Mouse (Mus musculus) spleen, adult 12 weeks (tissue): ENCODE data around the gene Gal3st3.
"Not testable (repeated sequence)": the region's sequence is repeated elsewhere in the genome, so short reads cannot be mapped to it uniquely, and the experiment has no call there.

Experiments
- DNase-seq: peaks from one replicate; pipeline ENCODE4 v3.0.0; 2022; ENCODE audit warnings: low spot score

Gal3st3 gene

DNA sequence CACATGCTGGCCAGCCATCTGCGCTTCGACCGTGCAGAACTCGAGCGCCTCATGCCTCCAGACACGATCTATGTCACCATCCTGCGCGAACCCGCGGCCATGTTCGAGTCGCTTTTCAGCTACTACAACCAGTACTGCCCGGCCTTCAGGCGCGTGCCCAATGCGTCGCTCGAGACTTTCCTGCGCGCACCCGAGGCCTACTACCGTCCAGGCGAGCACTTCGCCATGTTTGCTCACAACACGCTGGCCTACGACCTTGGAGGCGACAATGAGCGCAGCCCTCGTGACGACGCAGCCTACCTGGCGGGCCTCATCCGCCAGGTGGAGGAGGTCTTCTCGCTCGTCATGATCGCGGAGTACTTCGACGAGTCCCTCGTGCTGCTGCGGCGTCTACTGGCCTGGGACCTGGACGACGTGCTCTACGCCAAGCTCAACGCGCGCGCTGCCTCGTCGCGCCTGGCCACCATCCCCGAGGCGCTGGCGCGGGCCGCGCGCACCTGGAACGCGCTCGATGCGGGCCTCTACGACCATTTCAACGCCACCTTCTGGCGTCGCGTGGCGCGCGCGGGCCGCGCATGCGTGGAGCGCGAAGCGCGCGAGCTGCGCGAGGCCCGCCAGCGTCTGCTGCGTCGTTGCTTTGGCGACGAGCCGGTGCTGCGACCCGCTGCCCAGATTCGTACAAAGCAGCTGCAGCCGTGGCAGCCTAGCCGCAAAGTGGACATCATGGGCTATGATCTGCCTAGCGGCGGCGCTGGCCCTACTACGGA, 9.0 kb downstream of the Gal3st3 start:
- no peak for DNase-seq

DNA sequence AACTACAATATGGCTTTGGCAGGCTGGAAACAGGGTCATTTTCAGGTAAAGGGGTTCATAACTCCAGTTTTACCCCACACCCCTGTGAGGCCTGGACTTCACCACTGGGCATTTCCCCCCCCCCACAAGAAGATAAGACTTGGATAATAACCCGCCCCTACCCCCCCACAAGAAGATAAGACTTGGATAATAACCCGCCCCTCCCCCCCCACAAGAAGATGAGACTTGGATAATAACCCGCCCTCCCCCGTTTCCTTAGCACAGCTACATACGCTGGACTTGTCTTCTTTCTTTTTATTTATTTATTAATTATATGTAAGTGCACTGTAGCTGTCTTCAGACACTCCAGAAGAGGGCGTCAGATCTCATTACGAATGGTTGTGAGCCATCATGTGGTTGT, 10.9 kb downstream of the Gal3st3 start:
- no peak for DNase-seq

DNA sequence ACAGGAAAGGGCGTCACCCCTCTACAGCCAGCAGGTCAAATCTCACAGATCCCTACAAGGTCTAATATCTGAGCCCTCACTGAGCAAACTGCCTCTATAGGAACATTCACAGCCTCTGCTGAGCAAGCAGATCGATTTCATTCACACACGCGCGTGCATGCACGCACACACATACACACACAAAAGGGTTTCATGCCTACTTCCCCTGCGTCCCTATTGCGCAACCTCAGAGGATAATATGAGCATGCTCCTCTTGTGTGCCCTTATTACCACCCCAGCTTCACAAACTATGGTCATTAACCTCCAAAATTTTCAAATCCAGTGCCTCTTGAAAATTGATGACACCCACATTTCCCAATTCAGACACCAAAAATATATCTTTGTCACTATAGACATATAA, 15.1 kb downstream of the Gal3st3 start:
- no peak for DNase-seq

DNA sequence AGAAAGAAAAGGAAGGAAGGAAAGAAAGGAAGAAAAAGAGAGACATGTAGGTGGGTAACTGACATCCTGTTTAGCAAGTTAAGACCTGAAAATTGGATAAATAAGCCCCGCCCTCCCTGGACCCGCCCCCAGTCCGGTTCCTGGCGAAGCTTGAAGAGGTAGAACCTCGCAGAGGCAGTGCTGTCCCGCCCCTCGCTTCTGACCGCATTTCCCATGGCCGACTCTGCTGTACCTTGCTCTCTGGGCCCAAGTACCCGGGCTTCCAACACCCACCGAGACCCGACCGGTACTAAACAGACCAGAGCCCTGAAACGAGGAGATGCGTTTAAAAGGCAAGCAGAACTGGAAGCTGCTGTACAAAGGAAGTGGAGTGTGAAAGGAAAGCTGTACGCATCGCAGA, 25.7 kb downstream of the Gal3st3 start:
- DNase-seq, result no peak

DNA sequence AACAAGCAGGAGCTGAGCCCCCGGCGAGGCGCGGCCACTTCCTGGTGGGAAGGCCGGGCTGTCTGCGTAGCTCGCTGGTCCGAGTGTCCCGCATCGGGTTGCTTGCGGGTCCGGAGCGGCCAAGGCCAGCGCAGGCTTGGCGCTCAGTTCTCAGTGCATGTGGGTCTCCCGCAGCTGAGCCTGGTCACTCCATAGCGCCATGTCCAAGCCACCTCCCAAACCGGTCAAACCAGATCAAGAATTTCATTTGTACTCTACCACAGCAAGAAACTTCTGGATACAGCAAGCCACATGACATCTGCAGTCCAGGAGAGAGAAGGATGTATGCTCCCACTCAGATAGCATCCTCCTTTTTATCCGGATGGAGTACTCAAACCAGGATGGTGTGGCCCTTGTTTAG, 29.8 kb downstream of the Gal3st3 start:
- DNase-seq, result no peak

DNA sequence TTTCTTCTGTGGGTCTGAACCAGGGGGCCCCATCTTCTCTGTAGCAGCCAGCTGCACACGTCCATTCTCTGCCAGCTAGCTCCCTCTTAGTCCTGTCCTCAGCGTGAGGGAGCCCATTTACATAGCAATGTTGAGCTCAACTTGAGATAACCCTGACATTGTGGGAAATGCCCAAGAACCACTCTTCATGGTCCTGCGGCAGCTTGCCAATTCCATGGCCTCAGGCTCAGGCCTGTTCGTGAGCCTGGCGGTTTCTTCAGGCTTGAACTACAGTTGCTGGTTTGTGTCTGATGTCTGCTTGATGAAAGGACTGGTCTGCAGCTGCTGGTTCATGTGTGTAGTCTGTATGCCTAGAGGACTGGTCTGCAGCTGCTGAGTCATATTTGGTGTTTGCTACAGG, 36.6 kb downstream of the Gal3st3 start:
- no peak for DNase-seq

DNA sequence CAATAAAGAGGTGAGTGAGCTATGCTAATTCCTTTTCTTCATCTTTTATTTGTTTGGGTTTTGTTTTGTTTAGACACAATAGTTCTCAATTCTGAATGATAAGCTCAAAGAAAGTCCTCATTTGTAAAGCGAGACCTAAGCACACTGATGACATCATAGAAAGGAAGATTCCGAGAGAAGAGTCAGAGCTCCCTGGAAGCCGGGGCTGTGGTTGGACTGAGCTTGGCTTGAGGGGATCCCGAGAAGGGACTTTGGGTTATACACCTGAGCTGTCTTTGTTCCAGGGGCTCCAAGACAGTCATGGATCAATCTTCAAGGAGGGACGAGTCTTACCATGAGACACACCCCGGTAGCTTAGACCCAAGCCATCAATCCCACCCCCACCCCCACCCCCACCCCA, 37.3 kb downstream of the Gal3st3 start, which contains the start of gene Catsper1:
Catsper1 (plus strand) TSS at position 301 of the 400 bp plus-strand sequence.
- no peak for DNase-seq

DNA sequence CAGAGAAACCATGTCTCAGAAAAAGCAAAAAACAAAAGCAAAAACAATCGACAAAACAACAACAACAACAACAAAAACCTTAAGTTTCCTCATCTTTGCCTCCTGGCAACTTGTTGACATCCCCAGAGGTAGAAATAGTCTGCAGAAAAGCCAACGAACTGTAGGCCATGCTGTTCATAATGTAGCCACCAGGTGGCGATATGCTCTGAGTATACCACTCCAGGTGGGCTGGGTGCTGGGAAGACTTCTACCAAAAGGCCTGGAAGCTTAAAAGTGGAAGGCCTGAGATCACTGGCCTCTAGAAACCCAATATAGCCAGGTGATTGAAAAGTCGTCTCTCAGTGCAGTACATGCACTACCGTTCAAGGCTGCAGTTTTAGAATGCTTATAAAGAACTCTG, 39.8 kb downstream of the Gal3st3 start:
- peak; percentile 54 for DNase-seq

DNA sequence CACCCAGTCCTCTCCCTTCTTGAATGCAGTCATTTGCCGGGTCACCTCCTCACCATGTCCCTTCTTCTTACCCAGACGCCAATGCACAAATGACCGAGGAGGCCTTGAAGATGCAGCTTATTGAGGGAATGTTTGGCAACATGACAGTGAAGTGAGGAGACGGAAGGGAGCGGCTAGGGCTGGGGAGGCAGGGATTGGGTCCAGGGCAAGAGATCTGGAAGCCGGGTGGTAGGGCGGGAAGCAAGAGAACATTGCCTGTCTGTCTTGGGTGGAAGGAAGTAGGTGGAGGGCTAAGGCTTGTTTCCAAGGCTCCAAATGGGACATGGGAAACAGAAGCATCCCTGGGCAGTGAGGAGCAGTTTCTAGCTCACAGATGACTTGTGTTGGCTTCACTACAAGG, 43.2 kb downstream of the Gal3st3 start:
- no peak for DNase-seq

DNA sequence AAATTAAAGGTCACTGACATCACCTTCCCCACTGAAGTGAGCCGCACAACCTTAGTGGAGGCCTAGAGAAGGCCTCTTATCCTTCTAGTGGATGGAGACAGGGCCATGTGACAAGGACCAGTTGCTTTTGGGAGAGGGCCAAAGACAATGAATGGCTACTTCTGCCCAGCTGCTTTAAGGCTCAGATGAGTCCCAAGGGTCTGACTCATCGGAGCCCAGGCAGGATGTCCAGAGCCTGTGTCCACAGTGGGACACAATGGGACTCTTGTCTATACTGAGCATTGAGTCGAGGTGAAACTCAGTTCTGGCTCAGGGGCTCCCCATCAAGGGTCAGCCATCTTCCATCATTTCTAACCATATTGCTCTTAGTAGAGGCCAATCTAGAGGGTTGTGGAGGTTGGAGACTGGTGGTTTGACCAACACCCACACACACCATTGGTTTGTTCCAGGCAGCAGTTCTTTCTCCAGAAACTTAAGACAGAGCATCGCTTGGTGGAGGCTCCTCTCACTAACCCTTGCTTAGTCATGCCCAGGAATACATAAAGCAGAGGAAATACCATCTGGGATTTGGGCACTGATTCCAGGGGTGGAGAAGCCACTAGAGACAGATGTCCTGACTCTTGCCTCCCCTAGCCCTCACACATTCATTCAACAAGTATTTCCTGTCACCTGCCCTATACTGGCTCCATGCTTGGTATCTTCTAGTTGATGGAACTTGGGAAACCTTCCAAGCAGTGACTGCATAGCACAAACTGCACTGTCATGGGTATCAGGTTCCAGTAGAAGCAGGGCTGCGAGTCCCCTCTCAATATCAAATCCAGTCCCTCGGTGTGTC, 47.4 kb downstream of the Gal3st3 start:
- no peak for DNase-seq

DNA sequence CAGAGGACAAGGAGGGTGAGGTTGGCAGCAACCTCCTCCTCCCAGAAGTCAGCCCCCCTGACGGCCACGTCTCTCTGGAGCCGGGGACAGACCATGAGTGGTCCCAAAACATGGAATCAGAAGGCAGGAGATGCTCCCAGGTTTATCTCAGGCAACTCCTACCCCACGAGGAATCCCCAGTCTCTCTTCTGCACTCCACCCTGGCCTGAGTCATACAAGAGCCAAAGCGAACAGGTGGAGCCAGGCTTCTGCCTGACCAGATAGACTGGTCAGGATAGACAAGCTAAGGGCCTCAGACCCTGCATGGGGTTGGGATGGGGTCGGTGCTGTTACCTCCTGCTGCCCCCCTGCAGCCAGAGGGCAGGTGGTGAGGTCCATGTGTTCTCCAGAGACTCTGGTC, 49.9 kb downstream of the Gal3st3 start:
- DNase-seq, result no peak

DNA sequence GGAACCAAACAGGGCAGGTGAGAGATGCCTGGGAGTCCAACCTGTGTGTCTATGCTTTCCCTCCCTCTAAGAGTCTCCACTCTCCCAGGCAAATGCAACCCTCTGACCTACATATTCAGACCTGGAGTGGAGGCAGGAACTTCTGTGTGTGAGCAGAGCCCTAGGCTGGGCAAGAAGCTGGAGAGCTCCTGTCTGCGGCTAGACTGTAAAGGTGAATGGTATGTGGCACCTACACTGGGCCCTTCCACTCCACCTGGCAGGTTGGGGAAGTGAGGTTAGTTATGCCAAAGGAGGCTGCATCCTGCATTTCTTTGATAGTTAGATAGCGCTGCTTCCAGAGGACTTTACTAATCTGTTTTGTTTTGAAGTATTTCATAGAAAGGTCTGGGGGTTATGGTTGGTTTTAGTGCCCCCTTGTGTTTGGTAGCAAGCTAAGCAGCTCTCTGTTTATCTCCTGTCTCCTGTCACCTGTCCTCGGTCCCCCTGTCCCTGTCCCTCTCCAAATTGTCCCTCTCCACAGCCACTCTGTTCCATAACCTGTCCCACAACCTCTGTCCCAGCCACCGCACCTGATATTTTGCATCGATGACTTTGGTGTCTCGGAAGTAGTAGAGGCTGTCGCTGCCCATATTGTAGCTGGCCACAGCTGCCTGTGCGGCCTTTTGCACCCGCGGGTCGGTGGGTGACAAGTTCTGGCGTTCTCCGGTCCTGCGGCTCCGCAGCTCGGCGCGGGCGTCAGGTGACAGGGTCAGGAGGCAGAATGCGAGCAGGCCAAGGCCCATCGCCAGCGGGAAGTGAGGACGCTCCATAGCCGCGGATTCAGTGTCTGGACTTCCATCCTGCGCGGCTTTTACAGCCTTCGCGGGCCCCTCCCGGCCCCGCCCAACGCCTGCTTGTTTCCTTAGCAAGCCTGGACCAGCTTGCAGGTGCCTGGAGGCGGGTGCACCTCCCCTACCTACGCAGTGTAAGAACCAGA, 50.7 kb downstream of the Gal3st3 start:
- DNase-seq, result no peak

DNA sequence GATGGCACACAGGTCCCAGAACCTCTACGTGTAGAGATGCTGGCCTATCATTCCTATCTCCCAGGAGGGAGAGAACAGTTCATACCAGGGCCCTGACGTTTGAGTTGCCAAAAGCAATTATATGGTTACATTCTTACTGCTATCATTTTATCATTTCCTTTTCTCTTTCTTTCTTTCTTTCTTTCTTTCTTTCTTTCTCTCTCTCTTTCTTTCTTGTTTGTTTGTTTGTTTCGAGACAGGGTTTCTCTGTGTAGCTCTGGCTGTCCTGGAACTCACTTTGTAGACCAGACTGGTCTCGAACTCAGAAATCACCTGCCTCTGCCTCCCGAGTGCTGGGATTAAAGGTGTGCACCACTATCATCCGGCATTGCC, 51.4 kb downstream of the Gal3st3 start, which contains the start of gene Cst6:
Cst6 (minus strand) TSS at position 73 of the 372 bp plus-strand sequence.
- DNase-seq, result not testable (repeated sequence)

DNA sequence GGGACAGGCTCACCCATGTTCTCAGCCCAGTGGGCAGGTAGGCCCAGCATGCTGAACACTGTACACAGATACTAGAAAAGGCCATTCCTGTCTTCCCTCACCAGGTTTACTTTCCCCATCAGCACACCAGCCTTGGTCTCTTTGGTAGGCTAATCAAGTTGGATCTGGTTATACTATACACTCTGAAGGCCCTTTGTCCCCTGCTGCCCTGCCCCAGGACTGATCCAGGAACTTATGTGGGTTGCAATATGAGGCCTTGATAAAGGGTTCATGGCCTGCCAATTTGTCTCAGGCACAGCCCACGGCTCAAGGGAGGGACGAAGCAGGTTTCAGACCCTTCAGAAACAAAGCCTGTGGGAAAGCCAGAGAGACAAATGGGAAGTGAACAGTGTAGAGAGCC, 55.5 kb downstream of the Gal3st3 start:
- no peak for DNase-seq

DNA sequence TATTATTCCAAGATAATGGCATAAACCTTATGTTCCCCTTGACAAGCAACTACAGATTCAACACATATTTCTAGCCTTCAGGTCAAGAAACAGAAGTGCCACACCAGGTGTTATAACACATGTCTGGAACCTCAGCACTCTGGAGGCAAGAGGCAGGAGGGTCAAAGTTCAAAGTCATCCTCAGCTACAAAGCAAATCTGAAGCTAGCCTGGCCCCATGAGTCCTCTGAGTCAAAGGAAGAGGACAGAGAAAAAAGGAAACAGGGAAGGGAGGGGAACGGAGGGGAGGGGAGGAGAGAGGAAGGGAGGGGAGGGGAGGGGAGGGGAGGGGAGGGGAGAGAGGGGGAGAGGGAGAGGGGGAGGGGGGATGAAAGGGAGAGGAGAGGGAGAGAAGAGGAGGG, 57.9 kb downstream of the Gal3st3 start:
- no peak for DNase-seq
